Mouse (Mus musculus): ENCODE results near the gene Dtnb.

DNA sequence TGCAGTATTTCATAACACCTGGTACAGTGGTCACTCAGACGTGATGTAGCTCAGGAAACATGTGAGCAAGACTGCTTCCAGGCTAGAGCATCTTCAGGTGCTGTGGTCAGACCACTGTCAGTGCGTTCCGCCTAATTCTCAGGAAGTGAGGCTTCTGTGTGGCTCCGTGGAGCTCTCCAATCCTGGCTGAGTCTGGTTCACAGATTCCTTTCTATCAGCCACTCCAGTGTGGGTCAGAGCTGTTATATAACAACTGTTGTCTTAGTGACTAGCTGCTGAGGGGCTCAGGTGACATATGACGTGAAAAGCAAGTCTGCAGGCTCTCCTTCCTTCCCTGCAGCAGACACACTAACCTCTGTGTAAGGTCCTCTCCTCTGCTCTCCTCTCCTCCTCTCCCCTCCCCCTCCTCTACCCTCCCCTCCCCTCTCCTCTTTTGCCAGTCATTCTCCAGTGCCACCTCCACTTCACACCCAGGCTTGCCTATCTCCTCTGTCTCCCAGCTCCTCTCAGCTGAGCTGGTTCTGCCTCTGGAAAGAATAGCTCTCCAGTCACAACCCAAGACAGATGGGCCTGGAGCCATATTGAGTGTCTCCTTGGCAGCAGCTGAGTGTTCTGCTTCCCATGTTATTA lies 23.5 kb upstream of the Dtnb start:
- TF ChIP-seq CTCF (IDR thresholded peaks at IDR 0.05; ENCODE audit: low read depth), result no peak
- TF ChIP-seq EP300 (optimal IDR thresholded peaks at IDR 0.05), result no peak

Measured in stomach, postnatal 0 days (tissue).